Mouse (Mus musculus): ENCODE data around the gene Vipr2.

Gene Vipr2

DNA sequence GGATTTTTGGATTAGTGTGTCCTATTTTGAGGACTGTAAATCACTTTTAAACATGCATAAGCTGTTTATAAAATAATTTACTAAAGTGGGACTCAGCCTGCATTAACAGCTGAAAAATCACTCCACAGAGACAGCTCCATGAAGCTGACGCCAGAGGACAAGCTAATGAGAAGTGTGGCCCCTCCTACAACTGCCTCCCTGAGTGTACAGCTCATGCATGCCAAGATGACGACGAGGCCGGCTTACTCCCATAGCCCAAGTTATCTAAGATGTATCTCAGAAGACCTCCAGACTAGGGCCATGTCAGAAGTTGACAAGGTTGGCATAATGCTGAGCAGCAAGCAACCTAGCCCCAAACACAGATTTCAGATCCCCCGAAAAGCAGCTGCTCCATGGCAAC lies 81.7 kb downstream of the Vipr2 start:
- no peak for DNase-seq (ENCODE audit: low spot score)

DNA sequence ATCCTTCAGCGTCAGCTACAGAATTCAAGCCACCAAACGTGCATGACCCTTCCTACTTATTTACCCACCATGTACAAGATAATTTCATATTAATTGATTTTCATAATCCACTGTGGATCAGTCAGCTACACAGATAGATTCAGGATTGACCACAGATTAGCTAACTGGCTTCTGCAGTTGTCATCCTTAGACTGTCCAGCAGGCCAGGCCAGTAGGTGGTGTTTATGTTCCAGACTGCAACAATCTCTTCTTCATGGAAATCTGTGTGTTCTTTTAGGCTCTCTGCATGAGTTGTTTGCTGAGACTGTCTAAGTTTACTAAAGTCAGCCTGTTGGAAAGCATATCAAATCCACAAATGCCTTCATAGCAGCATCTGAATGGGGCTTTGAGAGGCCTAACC lies 82.2 kb downstream of the Vipr2 start:
- no peak for DNase-seq (ENCODE audit: low spot score)

DNA sequence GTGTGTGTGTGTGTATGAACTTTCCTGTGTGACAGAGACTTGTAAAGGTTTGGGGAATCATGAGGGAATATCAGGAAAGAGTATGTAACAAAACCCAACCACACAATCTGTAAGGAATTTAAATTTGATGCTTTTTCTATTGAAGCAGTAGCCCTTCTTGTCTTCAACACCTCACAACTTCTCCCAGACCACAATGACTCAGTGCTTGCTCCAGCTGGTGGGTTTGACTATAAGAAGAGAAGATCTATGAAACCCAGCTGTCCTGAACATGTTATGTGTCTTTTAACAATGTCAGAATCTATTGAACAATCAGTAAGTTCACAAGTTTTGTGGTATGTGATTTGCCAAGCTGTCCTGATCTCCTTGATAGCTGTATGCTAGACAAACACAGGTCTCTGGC lies 87.8 kb downstream of the Vipr2 start:
- DNase-seq (ENCODE audit: low spot score): no peak

DNA sequence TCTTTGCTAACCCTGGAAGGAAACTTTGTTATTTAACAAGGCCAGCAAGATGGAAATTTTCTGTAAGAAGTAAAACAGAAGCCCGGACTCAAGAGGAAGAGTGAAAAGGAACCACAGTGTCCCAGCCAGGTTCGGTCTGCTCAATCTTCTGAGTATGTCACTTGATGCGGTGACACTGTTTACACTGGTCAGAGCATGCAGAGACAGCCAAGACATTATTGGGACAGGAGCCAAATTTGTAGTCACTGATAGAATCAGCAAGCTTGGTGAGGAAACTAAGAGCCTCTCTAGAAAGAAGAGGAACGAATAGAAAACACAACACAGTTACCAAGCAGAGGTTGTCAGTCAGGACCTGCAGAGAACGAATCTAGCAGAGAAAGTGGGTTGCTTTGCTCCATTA lies 92.1 kb downstream of the Vipr2 start:
- no peak for DNase-seq (ENCODE audit: low spot score)

DNA sequence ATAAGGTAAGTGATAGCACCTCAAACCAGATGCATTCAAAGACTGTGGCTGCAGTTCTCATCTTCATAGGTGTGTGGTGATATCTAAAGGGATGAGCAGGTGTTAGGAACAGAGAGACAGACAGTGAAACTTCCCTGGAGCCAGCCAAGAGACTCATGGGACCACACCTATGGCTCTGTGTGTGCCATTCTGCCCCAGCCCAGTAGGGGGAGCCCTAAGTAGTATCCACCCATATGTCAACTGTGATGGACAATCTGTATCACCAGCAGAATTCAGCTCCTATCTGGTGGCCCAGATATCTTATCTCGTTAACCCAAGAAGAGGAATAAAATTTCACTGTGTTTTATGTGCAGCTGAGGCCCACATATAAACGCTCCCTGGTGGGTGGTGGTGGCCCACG lies 99.4 kb downstream of the Vipr2 start:
- DNase-seq (ENCODE audit: low spot score): no peak

DNA sequence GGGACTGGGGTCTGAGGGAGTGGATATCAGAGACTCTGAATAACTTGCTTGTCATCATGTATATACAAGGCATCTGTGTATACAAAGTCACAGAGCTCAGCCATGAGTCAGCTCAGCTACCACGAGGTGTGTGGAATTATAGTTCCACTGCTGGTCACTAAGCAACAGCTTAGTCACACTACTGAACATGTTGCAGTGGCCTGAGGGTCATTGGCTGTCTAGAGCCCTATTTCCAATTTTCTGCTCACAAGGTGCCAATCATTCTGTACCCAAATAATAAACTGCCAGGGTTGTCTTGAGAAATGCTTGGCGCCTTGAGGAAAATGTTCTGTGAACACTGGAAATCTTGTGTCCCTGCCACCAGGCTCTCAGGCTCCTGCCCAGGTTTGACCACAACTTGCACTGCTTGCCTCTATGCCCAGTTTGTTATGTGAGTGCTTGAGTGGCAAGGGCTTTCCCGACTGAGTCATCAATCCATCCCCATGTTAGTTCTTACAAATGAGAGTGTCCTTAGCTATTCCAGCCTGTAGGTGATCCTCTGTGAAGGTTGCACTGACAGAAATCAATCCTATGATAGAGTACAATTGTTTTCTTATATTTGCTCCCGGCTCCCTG lies 104.0 kb downstream of the Vipr2 start:
- no peak for DNase-seq (ENCODE audit: low spot score)

DNA sequence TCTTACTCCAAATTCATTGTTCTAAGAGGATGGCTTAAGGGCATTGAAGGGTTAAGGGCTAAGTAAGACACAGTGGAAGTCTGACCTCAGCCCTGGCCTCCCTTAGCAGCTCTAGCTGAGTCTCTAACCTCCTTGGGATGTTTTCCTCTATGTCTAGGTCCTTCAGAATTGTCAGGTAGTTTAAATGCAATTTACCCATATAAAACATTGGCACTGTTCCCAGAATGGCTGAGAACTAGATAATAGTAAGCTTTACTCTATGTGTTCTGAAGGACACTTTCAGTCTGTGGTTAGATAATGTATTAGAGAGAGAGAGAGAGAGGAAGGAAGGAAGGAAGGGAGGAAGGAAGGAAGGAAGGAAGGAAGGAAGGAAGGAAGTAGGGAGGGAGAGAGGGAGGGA lies 104.8 kb downstream of the Vipr2 start:
- no peak for DNase-seq (ENCODE audit: low spot score)

DNA sequence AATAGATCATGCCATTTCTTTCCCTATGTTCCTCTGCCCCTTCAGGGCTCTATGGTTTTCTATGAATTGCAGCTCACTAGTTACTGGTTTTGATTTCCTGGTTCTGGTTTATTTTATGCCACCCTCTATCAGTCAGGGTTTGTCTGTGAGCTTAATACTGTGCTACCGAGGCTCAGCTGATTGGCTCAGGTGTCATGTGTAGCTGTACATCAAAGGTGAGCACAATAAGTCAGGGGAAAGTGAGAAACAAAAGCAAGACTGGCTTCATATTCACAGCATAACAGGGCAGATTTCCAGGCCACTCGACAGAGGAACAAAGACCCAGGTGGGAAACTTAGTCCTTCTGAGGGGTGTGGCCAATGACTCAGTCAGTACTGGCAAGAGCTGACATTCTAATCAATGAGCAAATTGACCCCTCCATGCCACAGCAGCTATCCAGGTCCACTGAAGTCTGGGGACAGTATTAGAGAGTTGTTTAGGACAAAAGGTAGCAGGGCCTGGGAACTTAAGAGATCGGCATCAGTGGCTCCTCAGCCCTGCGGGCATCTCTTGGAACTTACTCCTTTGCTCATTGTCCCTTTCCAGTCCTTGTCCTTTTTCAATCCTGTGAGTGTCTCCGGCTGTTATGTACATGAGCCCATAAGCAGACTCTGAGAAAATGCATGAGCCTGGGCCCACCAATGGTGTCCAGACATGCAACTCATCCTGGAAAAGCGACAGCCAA lies 105.8 kb downstream of the Vipr2 start:
- DNase-seq (ENCODE audit: low spot score): no peak

DNA sequence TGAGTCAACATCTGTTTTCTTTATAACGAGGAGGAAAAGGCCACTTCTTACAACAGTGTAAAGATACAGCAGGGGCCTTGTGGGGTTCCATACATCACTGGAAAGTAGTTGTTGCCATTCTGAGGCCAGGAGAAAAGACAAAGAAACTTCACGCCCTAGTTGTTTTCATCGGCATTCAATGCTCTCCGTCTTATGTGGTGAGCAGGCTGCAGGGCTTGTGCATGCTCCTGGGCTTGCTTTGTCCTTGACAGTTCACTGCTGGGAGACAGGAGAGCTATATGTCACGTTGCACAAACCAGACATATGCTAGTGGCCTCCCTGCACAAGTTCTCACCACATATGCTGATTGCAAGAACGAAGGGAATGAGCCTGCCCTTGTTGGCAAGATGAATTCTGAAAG lies 116.4 kb downstream of the Vipr2 start:
- DNase-seq (ENCODE audit: low spot score): no peak

DNA sequence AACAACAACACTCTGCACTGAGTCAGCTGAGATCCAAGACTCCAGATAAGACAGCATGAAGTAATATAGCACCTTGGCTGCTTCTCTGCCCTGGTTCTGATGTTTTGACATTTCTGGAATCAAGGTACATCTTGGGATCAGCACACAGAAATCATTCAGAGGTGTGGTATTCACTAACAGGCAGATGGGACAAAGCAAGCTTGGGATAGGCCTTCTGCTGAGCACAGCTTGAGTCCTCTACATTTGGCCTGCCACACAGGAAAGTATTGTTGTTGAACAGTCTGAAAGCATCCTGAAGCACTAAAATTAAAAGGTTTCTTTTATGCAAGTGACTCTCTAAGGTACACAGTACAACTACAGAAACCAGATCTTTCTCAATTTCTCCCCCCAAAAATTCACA lies 117.1 kb downstream of the Vipr2 start:
- no peak for DNase-seq (ENCODE audit: low spot score)

All from ovary, postnatal 10 days (tissue).